ENCODE assay signal across 30 mouse cellular contexts in genomic region chr13:96533742-96534141, GRCm38 (mm10). TPM values are rescaled to one million over a fixed set of nuclear protein-coding genes. Genes with fewer than 3 reads are reported as not detected.
"Had no signal": no experiment of that assay in that cellular context is flagged by ENCODE, and none has a peak within 500 bp of the region (broad histone marks: within the 10 kb centered on the region; RNA-seq: fewer than 3 reads in every experiment).

No protein-coding gene starts in this region.

- ATAC-seq: midbrain, embryonic 13.5 days; midbrain, embryonic 16.5 days had no signal

- H3K9ac ChIP-seq: liver, embryonic 13.5 days; midbrain, embryonic 13.5 days had no signal

- H3K27me3 ChIP-seq: liver, embryonic 13.5 days; midbrain, embryonic 13.5 days had no signal

- H3K27ac ChIP-seq: liver, embryonic 13.5 days; midbrain, embryonic 10.5 days; midbrain, embryonic 13.5 days; stomach, postnatal 0 days had no signal

- H3K4me3 ChIP-seq: liver, embryonic 13.5 days; midbrain, embryonic 10.5 days; midbrain, embryonic 13.5 days had no signal

- H3K4me2 ChIP-seq: liver, embryonic 13.5 days; midbrain, embryonic 13.5 days had no signal

- H3K9me3 ChIP-seq: liver, embryonic 13.5 days; midbrain, embryonic 10.5 days; midbrain, embryonic 13.5 days had no signal

- DNase-seq: kidney, adult 18-20 months; kidney, postnatal 10 days; kidney, postnatal 36 days; liver, embryonic 13.5 days; lung, adult 2 months; lung, postnatal 14 days; lung, postnatal 4 days; right cerebral cortex, adult 18-20 months; right cerebral cortex, postnatal 14 days; right cerebral cortex, postnatal 4 days; thymus, adult 2 months; thymus, postnatal 14 days; thymus, postnatal 4 days had no signal

- H3K4me1 ChIP-seq: midbrain, embryonic 13.5 days had no signal

- H3K36me3 ChIP-seq: midbrain, embryonic 13.5 days had no signal

RNA-seq across cellular contexts. Expression of gene Gm17622, which starts 43.2 kb away (rescaled TPM):
- total RNA-seq: layer of hippocampus, postnatal 14 days; left cerebral cortex, adult 8-10 months; left cerebral cortex, postnatal 36 days; liver, adult 2 months; megakaryocyte, adult 5-6 weeks; monocyte, adult 5-6 weeks had no signal
- polyA plus RNA-seq: limb, embryonic 11.5 days; limb, embryonic 14.5 days; liver, adult 2 months; liver, embryonic 13.5 days; liver, embryonic 16.5 days; lung, adult 2 months; lung, embryonic 16.5 days; midbrain, embryonic 10.5 days; midbrain, embryonic 13.5 days; midbrain, embryonic 16.5 days; neural tube, embryonic 11.5 days; neural tube, embryonic 14.5 days; stomach, embryonic 14.5 days; stomach, postnatal 0 days; thymus, adult 2 months had no signal
